Mouse (Mus musculus): ENCODE measurements around the gene Nprl2. TPM values are rescaled to one million over a fixed set of nuclear protein-coding genes. Genes with fewer than 3 reads are reported as not detected.
"Not testable (repeated sequence)": the region's sequence is repeated elsewhere in the genome, so short reads cannot be mapped to it uniquely, and the experiment has no call there.

Gene Nprl2
- polyA plus RNA-seq, 1 experiment, result not detected

DNA sequence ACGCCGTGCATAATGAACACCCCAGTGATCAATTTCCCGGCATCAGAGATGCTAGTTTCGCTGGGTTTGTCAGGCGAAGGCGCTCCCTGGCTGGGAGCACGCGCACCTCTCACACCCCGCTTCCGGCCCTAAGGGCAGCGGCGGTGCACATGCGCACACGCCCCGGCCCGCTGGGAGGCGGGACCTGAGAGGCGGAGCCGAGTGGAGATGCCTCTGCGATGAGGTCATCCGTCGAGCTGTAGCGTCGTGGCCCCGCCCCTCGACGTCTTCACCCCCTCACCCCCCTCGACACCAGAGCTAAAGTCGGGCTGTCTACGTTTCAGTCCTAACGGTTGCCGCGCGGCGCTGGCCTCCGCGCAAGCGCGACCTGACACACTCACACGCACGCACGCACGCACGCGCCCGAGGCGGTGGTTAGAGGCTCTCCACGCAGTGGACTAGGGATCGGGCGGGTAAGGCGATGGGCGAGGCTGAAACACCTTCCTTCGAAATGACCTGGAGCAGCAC, 12.3 kb downstream of the Nprl2 start:
- peak overlapping the region; percentile 80 for H3K4me3 ChIP-seq (ENCODE audit: insufficient read depth, low read depth, low read length)
- TF ChIP-seq CTCF (IDR thresholded peaks at IDR 0.05; ENCODE audit: insufficient read depth, low read depth, low read length), result no peak
- peak; percentile 94 for TF ChIP-seq POLR2A (IDR thresholded peaks at IDR 0.05; ENCODE audit: insufficient read depth, low read depth, low read length)
- under 1% methylated on average over 53 of the region's 53 CpGs for WGBS

GRCm38 (mm10) chr9:107555031-107555457, 13.0 kb downstream of the Nprl2 start:
- WGBS, result under 1% methylated on average over 23 of the region's 23 CpGs
- Histone ChIP-seq H3K4me1 (ENCODE audit: control insufficient read depth, insufficient read depth, low read length) (peaks cover 23% of the 10 kb centered on the region), H3K4me3 (ENCODE audit: insufficient read depth, low read depth, low read length) (peak overlapping the region; percentile 80), H3K27ac (ENCODE audit: insufficient read depth, low read depth, low read length) (peak overlapping the region; percentile 87; the same call in 1 of the 2 replicates)
- TF ChIP-seq CTCF (IDR thresholded peaks at IDR 0.05; ENCODE audit: insufficient read depth, low read depth, low read length) (no peak), POLR2A (IDR thresholded peaks at IDR 0.05; ENCODE audit: insufficient read depth, low read depth, low read length) (no peak)

More for the DNA sequence above, 12.3 kb downstream of the Nprl2 start:
- Histone ChIP-seq H3K27ac (ENCODE audit: insufficient read depth, low read depth, low read length) (peak overlapping the region; percentile 87), H3K4me1 (ENCODE audit: control insufficient read depth, insufficient read depth, low read length) (peaks cover 23% of the 10 kb centered on the region)

GRCm38 (mm10) chr9:107555701-107556100, 13.7 kb downstream of the Nprl2 start:
- Histone ChIP-seq H3K27ac (ENCODE audit: insufficient read depth, low read depth, low read length) (no peak overlapping the region), H3K4me1 (ENCODE audit: control insufficient read depth, insufficient read depth, low read length) (peaks cover 23% of the 10 kb centered on the region), H3K4me3 (ENCODE audit: insufficient read depth, low read depth, low read length) (peak overlapping the region; percentile 80; the same call in 1 of the 2 replicates)
- TF ChIP-seq CTCF (IDR thresholded peaks at IDR 0.05; ENCODE audit: insufficient read depth, low read depth, low read length), result no peak
- WGBS, result 36% methylated on average over 2 of the region's 2 CpGs

GRCm38 (mm10) chr9:107556346-107556745, 14.3 kb downstream of the Nprl2 start:
- Histone ChIP-seq H3K4me1 (ENCODE audit: control insufficient read depth, insufficient read depth, low read length) (peaks cover 18% of the 10 kb centered on the region), H3K4me3 (ENCODE audit: insufficient read depth, low read depth, low read length) (no peak overlapping the region), H3K27ac (ENCODE audit: insufficient read depth, low read depth, low read length) (no peak overlapping the region)
- WGBS, result 67% methylated on average over 3 of the region's 3 CpGs
- TF ChIP-seq POLR2A (IDR thresholded peaks at IDR 0.05; ENCODE audit: insufficient read depth, low read depth, low read length) (no peak), CTCF (IDR thresholded peaks at IDR 0.05; ENCODE audit: insufficient read depth, low read depth, low read length) (no peak)

DNA sequence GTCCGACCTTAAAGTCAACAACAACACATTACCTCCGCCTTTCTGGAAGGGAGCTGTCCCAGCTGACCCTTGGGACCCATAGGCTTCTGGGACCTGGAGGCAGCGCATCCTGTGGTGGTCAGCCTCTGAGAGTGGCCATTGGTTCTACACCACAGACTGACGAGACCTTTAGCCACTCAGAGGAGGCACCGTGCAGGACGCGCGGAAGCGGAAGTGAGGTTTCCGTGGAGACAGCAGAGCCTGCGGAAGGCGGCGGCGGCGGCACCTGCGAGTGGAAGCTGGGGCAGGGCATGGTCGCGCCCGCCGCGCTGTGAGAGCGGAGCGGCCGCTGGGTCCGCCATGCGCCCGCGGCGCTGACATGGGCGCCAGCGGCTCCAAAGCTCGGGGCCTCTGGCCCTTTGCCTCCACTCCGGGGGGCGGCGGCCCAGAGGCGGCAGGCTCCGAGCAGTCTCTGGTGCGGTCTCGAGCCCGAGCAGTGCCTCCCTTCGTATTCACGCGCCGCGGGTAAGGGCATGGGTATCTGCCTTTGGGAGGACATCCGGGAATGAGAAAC, 21.1 kb downstream of the Nprl2 start, which contains the start of gene Tusc2:
Gene Tusc2, plus strand, starts transcription at position 227 of the 553 bp plus-strand sequence.
- WGBS, result under 1% methylated on average over 46 of the region's 46 CpGs
- H3K27ac ChIP-seq (ENCODE audit: insufficient read depth, low read depth, low read length), result peak within 1 kb of the TSS; percentile 42
- peak within 1 kb of the TSS; percentile 75 for H3K4me3 ChIP-seq (ENCODE audit: insufficient read depth, low read depth, low read length)
- peaks cover 14% of the 10 kb centered on the region for H3K4me1 ChIP-seq (ENCODE audit: control insufficient read depth, insufficient read depth, low read length)
- TF ChIP-seq POLR2A (IDR thresholded peaks at IDR 0.05; ENCODE audit: insufficient read depth, low read depth, low read length), result peak; percentile 76
- TF ChIP-seq CTCF (IDR thresholded peaks at IDR 0.05; ENCODE audit: insufficient read depth, low read depth, low read length), result no peak

DNA sequence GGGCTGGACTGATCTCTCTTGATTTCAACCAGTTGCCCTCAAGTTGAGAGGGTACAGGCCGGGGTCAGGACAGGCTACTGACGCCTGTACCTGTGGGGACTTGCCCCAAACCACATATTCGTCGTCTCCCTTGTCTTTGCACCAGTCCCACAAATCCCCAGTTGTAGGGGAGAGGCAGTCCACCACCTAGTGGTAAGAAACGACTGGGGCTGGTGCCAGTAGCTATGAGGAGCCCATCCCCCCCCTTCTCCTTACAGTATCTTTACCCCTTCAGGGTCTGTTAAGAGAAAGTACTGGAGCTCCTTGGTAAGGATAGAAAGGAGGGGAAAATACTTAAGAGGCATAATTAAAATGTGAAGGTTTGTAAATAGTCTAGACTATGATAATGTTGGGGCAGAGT, 23.5 kb downstream of the Nprl2 start:
- 49% methylated on average over 5 of the region's 5 CpGs for WGBS
- H3K4me3 ChIP-seq (ENCODE audit: insufficient read depth, low read depth, low read length), result not testable (repeated sequence)

GRCm38 (mm10) chr9:107566041-107566709, 24.1 kb downstream of the Nprl2 start:
- 58% methylated on average over 15 of the region's 15 CpGs for WGBS
- TF ChIP-seq POLR2A (IDR thresholded peaks at IDR 0.05; ENCODE audit: insufficient read depth, low read depth, low read length) (no peak), CTCF (IDR thresholded peaks at IDR 0.05; ENCODE audit: insufficient read depth, low read depth, low read length) (no peak; the same call in 1 of the 2 replicates)
- H3K4me1 ChIP-seq (ENCODE audit: control insufficient read depth, insufficient read depth, low read length), result peaks cover 32% of the 10 kb centered on the region
- no peak overlapping the region for H3K27ac ChIP-seq (ENCODE audit: insufficient read depth, low read depth, low read length)
- no peak overlapping the region for H3K4me3 ChIP-seq (ENCODE audit: insufficient read depth, low read depth, low read length)

More for the DNA sequence above, 23.5 kb downstream of the Nprl2 start:
- H3K27ac ChIP-seq (ENCODE audit: insufficient read depth, low read depth, low read length), result not testable (repeated sequence)
- peaks cover 26% of the 10 kb centered on the region for H3K4me1 ChIP-seq (ENCODE audit: control insufficient read depth, insufficient read depth, low read length)

DNA sequence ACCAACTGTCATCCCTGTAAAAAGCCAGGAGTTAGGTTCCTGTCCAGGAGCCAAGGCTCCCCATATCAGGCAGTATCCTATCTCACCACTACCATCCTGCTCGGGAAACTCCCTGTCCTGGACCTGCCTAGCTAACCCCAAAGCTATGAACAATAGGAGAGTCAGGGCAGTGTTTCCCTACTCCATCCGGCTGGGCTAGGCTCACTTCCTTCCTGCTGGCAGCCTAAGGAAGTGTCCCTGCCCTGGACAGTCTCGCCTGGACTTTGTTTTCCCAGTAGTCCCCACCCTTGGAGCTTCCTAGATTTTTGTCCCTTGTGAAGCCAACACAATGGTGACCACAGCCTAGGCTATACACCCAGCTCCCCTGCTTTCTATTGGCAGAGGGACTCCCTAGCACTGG, 24.8 kb downstream of the Nprl2 start:
- WGBS, result 74% methylated on average over 3 of the region's 3 CpGs
- TF ChIP-seq CTCF (IDR thresholded peaks at IDR 0.05; ENCODE audit: insufficient read depth, low read depth, low read length) (no peak), POLR2A (IDR thresholded peaks at IDR 0.05; ENCODE audit: insufficient read depth, low read depth, low read length) (no peak)
- peaks cover 37% of the 10 kb centered on the region for H3K4me1 ChIP-seq (ENCODE audit: control insufficient read depth, insufficient read depth, low read length)
- H3K4me3 ChIP-seq (ENCODE audit: insufficient read depth, low read depth, low read length), result no peak overlapping the region
- H3K27ac ChIP-seq (ENCODE audit: insufficient read depth, low read depth, low read length), result no peak overlapping the region

DNA sequence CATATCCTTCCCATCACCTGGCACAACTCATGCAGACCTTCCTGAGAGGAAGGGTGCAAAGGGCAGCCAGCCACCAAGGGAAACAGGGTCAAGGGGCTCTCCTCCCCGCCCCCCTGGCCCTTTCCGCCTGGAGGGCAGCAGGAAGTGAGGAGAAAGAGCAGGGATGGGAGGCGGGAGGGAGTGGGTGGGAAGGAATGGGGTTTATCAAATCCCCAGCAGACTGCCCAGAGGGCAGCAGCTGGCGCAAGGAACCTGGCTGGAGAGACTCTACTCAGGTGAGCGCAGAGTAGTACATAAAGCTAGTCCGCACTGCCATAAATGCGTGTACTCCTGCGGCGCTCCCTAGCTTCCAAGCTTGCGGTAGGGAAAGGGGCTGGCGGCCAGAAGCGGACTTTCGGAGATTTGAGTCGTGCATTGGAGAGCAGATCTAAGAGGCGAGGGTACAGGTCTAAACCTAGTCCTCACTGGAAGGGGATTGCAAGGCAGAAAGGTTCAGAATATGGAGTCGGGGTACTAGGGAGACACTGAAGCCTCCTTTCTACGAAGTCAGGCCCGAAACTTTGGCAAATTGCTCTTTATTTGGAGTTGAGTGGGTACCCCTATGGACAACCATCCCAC, 25.8 kb downstream of the Nprl2 start, which contains the start of gene Hyal2:
Gene Hyal2, plus strand, starts transcription at position 244 of the 618 bp plus-strand sequence.
- WGBS, result 28% methylated on average over 18 of the region's 18 CpGs
- peak within 1 kb of the TSS; percentile 89 for H3K27ac ChIP-seq (ENCODE audit: insufficient read depth, low read depth, low read length)
- TF ChIP-seq CTCF (IDR thresholded peaks at IDR 0.05; ENCODE audit: insufficient read depth, low read depth, low read length) (no peak), POLR2A (IDR thresholded peaks at IDR 0.05; ENCODE audit: insufficient read depth, low read depth, low read length) (no peak)
- peaks cover 37% of the 10 kb centered on the region for H3K4me1 ChIP-seq (ENCODE audit: control insufficient read depth, insufficient read depth, low read length)
- H3K4me3 ChIP-seq (ENCODE audit: insufficient read depth, low read depth, low read length), result peak within 1 kb of the TSS; percentile 84

All from olfactory bulb, adult 2 months (tissue).